Mouse (Mus musculus): ENCODE results near the gene Asxl1.

Asxl1 gene

GRCm38 (mm10) chr2:153443434-153444240, 98.0 kb downstream of the Asxl1 start:
- peak; percentile 16 for DNase-seq (ENCODE audit: low spot score)

GRCm38 (mm10) chr2:153444254-153445136, 98.9 kb downstream of the Asxl1 start:
- peak; percentile 53 for DNase-seq (ENCODE audit: low spot score)

- DNase-seq (ENCODE audit: low spot score), result no peak
Observed at GRCm38 (mm10) chr2:153445137-153446016, 99.7 kb downstream of the Asxl1 start.

GRCm38 (mm10) chr2:153446017-153446408, 100.4 kb downstream of the Asxl1 start:
- no peak for DNase-seq (ENCODE audit: low spot score)

- no peak for DNase-seq (ENCODE audit: low spot score)
Observed at GRCm38 (mm10) chr2:153446476-153446875, 100.8 kb downstream of the Asxl1 start.

GRCm38 (mm10) chr2:153447719-153448118, 102.1 kb downstream of the Asxl1 start:
- no peak for DNase-seq (ENCODE audit: low spot score)

- DNase-seq (ENCODE audit: low spot score), result no peak
Observed at GRCm38 (mm10) chr2:153448519-153448918, 102.9 kb downstream of the Asxl1 start.
